Mouse (Mus musculus) liver, postnatal 0 days (tissue): ENCODE results near the gene Cdh10.

Experiments
- CTCF ChIP-seq: sonication (generic); IDR thresholded peaks from 2 replicates; pipeline ENCODE4 v1.5.1; 2016; ENCODE audit warnings: antibody characterized with exemption, low read depth
- EP300 ChIP-seq: IDR thresholded peaks from 2 replicates; pipeline ENCODE4 v1.6.1; 2016; ENCODE audit warnings: antibody characterized with exemption, low read depth, mild to moderate bottlenecking

DNA sequence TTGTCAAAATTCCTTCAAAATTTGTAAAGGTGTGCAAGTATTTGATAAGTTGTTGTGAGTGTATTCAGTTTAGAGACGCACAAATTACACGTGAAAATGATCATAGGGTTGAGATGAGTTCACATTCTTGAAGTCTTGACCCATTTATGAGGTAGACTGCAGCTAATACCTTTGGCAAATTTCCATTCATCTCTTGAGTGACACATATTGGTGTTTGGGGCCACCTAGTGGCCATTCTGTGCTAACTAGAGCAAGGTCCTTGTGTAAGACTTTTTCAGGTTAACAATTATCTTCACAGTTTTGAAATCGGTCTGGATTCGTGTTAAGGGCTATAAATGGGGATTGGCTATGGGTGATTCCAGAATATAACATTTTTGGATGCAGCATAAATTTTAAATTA is 13.5 kb downstream of the Cdh10 start:
- TF ChIP-seq CTCF, result peak; percentile 72
- TF ChIP-seq EP300, result no peak
